In genomic region chr12:70368820-70369219, GRCm38 (mm10) we compare ENCODE assay signal across 14 mouse cellular contexts. TPM values are rescaled to one million over a fixed set of nuclear protein-coding genes. Genes with fewer than 3 reads are reported as not detected.
DNase-seq lines count a peak whose midpoint lies in the region; ATAC-seq and TF ChIP-seq lines count a peak whose summit lies in the region.
"Had no signal": no experiment of that assay in that cellular context is flagged by ENCODE, and none has a peak within 500 bp of the region (broad histone marks: within the 10 kb centered on the region; RNA-seq: fewer than 3 reads in every experiment).

No protein-coding gene starts in this region.

- H3K9me3 ChIP-seq in hindbrain, embryonic 16.5 days (ENCODE audit: control insufficient read depth, low read length) = no peaks in the 10 kb centered on the region
- no peaks in the 10 kb centered on the region for H3K9me3 ChIP-seq in midbrain, embryonic 15.5 days
- H3K9me3 ChIP-seq: embryonic facial prominence, embryonic 12.5 days; heart, embryonic 15.5 days; intestine, embryonic 15.5 days; liver, embryonic 12.5 days had no signal

- H3K4me1 ChIP-seq in hindbrain, embryonic 16.5 days (ENCODE audit: control insufficient read depth, insufficient read depth, low read depth, low read length) = peaks cover 16% of the 10 kb centered on the region
- H3K4me1 ChIP-seq in midbrain, embryonic 15.5 days = peaks cover 20% of the 10 kb centered on the region
- H3K4me1 ChIP-seq: intestine, embryonic 15.5 days; liver, embryonic 12.5 days had no signal

- no peak for TF ChIP-seq CTCF in layer of hippocampus, adult 2 months (conservative IDR thresholded peaks at IDR 0.05)

- H3K27ac ChIP-seq in layer of hippocampus, adult 2 months = peak overlapping the region; percentile 46
- peak overlapping the region; percentile 51; the same call in 1 of the 2 replicates for H3K27ac ChIP-seq in hindbrain, embryonic 16.5 days (ENCODE audit: low read depth, low read length)
- peak overlapping the region; percentile 72 for H3K27ac ChIP-seq in midbrain, embryonic 15.5 days
- H3K27ac ChIP-seq: embryonic facial prominence, embryonic 12.5 days; heart, embryonic 15.5 days; intestine, embryonic 15.5 days; liver, embryonic 12.5 days had no signal

- no peak for DNase-seq in layer of hippocampus, adult 2 months (ENCODE audit: low spot score in 2 of 2)
- no peak for DNase-seq in layer of hippocampus, adult 9-10 months (ENCODE audit: low spot score)
- DNase-seq in telencephalon, adult 2 months (ENCODE audit: low read depth, low spot score) = peak; percentile 87
- DNase-seq in layer of hippocampus, postnatal 14 days (ENCODE audit: low spot score in 2 of 2) = no peak
- DNase-seq in heart, adult 8-10 months (ENCODE audit: low spot score) = no peak
- DNase-seq in adrenal gland, adult (ENCODE audit: inconsistent age in 2 of 2, low spot score in 1 of 2) = no peak
- DNase-seq: cerebellum, adult 18-20 months; lung, postnatal 4 days had no signal

- no peak overlapping the region for H3K4me3 ChIP-seq in layer of hippocampus, adult 2 months
- H3K4me3 ChIP-seq in hindbrain, embryonic 16.5 days (ENCODE audit: low read length) = no peak overlapping the region
- H3K4me3 ChIP-seq in midbrain, embryonic 15.5 days = no peak overlapping the region
- H3K4me3 ChIP-seq: embryonic facial prominence, embryonic 12.5 days; heart, embryonic 15.5 days; intestine, embryonic 15.5 days; liver, embryonic 12.5 days had no signal

- no peaks in the 10 kb centered on the region for H3K36me3 ChIP-seq in hindbrain, embryonic 16.5 days (ENCODE audit: control insufficient read depth, insufficient read depth, low read length)
- H3K36me3 ChIP-seq in midbrain, embryonic 15.5 days (replicated peaks) = no peaks in the 10 kb centered on the region
- H3K36me3 ChIP-seq: embryonic facial prominence, embryonic 12.5 days; heart, embryonic 15.5 days; intestine, embryonic 15.5 days; liver, embryonic 12.5 days had no signal

- no peaks in the 10 kb centered on the region for H3K27me3 ChIP-seq in hindbrain, embryonic 16.5 days (replicated peaks; ENCODE audit: control insufficient read depth, insufficient read depth, low read length)
- no peaks in the 10 kb centered on the region for H3K27me3 ChIP-seq in midbrain, embryonic 15.5 days (replicated peaks)
- H3K27me3 ChIP-seq: embryonic facial prominence, embryonic 12.5 days; heart, embryonic 15.5 days; intestine, embryonic 15.5 days; liver, embryonic 12.5 days had no signal

- H3K9ac ChIP-seq in hindbrain, embryonic 16.5 days (ENCODE audit: low read depth, low read length) = no peak overlapping the region
- no peak overlapping the region for H3K9ac ChIP-seq in midbrain, embryonic 15.5 days
- H3K9ac ChIP-seq: embryonic facial prominence, embryonic 12.5 days; heart, embryonic 15.5 days; intestine, embryonic 15.5 days; liver, embryonic 12.5 days had no signal

- no peak overlapping the region for H3K4me2 ChIP-seq in hindbrain, embryonic 16.5 days (ENCODE audit: low read length)
- H3K4me2 ChIP-seq in midbrain, embryonic 15.5 days = no peak overlapping the region
- H3K4me2 ChIP-seq: embryonic facial prominence, embryonic 12.5 days; heart, embryonic 15.5 days; intestine, embryonic 15.5 days; liver, embryonic 12.5 days had no signal

- WGBS in hindbrain, embryonic 16.5 days = 58% methylated on average over 9 of the region's 9 CpGs
- 63% methylated on average over 9 of the region's 9 CpGs for WGBS in midbrain, embryonic 15.5 days

- ATAC-seq in hindbrain, embryonic 16.5 days = no peak
- ATAC-seq in midbrain, embryonic 15.5 days (replicated peaks) = no peak
- ATAC-seq: intestine, embryonic 15.5 days; liver, embryonic 12.5 days had no signal

RNA-seq across cellular contexts. Expression of gene Trim9, which starts 21.4 kb away (rescaled TPM):
- total RNA-seq in layer of hippocampus, adult 2 months (2021) = 100 to 1,000 TPM; 306 to 310 TPM
- 98.0 and 108 TPM in 2 replicates for polyA plus RNA-seq in hindbrain, embryonic 16.5 days (2015; fragmentation: Nextera tagmentation; extraction: Ambion mirVana)
- 89.2 and 91.8 TPM in 2 replicates for polyA plus RNA-seq in midbrain, embryonic 15.5 days (2015; fragmentation: Nextera tagmentation; extraction: Ambion mirVana)
- total RNA-seq in layer of hippocampus, postnatal 14 days (2021) = 100 to 1,000 TPM; 321 to 358 TPM
- under 1 TPM in 3 of 4 experiments, not detected in 1; 0.09 to 0.19 (median 0.11) TPM for total RNA-seq in heart, adult 8-10 months (2022)

Comparison
In these comparisons a context has a peak if more than half of its experiments do, and no peak if none do; other contexts are left out.
1. RNA of gene Trim9, which starts 21.4 kb away (total RNA-seq): 321 to 358 TPM in layer of hippocampus, postnatal 14 days and 306 to 310 TPM in layer of hippocampus, adult 2 months; 0.09 to 0.19 TPM in heart, adult 8-10 months; every median in the first group is over 100 times any median in the second.
2. Peak in every context shown above with its lines, with median percentiles within 50 percentile points of each other: H3K27ac ChIP-seq.